Mouse (Mus musculus): ENCODE data around the gene Fam207a.

DNA sequence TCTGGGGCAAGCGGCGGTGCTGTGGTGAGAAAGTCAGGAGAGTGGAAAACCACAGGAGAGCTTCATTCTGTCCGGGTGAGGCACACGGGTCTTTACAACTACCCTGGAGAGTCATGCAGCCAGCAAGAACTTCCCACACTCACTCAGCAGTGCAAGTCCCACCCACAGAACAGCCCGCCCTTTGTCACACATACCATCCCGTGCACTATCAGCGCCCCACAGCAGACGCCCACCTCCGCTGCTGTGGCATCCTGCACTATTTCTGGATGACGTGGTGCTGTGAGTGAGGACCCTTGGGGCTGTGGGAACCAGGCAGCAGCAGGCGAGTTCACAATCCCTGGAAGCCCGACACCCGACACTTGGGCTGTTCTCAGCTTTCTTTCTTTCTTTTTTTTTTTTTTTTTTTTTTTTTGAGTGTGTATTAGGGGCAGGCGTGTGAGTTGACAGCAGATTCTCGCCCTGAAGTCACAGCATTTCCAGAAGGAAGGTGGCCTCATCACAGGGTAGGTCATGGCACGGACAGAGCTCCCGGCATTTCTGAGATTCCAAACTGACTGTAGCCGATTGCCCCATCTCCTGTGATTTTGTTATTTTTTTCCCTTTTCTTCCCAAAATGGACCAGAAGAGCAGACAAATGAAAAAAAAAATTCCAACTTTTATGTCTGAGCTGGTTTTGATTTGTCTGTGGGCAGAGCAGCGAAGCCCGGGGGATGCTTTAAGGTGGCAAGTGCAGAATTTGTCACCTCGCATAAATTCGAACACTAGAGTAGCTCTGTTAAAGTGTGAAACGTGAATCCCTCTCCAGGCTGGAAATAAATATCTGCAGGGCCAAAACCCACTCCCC, 66.0 kb downstream of the Fam207a start:
- TF ChIP-seq ZC3H11A (IDR thresholded peaks at IDR 0.05; ENCODE audit: low read depth, low read length) = no peak
- no peak for TF ChIP-seq NRF1 (IDR thresholded peaks at IDR 0.05; ENCODE audit: insufficient read depth, low read depth, low read length, poor library complexity, severe bottlenecking)
- TF ChIP-seq MAX (IDR thresholded peaks at IDR 0.05; ENCODE audit: low read length) = no peak
- TF ChIP-seq GABPA (IDR thresholded peaks at IDR 0.05; ENCODE audit: low read depth, low read length) = no peak
- no peak for TF ChIP-seq ZMIZ1 (IDR thresholded peaks at IDR 0.05; ENCODE audit: low read depth, low read length)
- no peak for TF ChIP-seq POLR2A (IDR thresholded peaks at IDR 0.05; ENCODE audit: control insufficient read depth in 1 of 2, insufficient read depth in 1 of 2, low read depth in 1 of 2, low read length in 2 of 2, poor library complexity in 1 of 2)
- no peak for TF ChIP-seq EP300 (IDR thresholded peaks at IDR 0.05; ENCODE audit: low read depth in 1 of 2, low read length in 2 of 2)
- no peak for TF ChIP-seq CTCF (IDR thresholded peaks at IDR 0.05 in 2 of 3, conservative IDR thresholded peaks at IDR 0.05 in 1 of 3; ENCODE audit: control insufficient read depth in 1 of 3, insufficient read depth in 1 of 3, low read depth in 2 of 3, low read length in 3 of 3, poor library complexity in 1 of 3, severe bottlenecking in 1 of 3)
- TF ChIP-seq MXI1 (IDR thresholded peaks at IDR 0.05; ENCODE audit: low read depth, low read length) = no peak
- TF ChIP-seq HCFC1 (IDR thresholded peaks at IDR 0.05; ENCODE audit: low read depth, low read length) = no peak
- no peak for TF ChIP-seq SMC3 (IDR thresholded peaks at IDR 0.05; ENCODE audit: low read depth, low read length)
- TF ChIP-seq GATA1 (IDR thresholded peaks at IDR 0.05; ENCODE audit: low read depth, low read length) = no peak
- TF ChIP-seq UBTF (IDR thresholded peaks at IDR 0.05; ENCODE audit: borderline replicate concordance, insufficient read depth, low read depth, low read length) = no peak

Data from MEL (cell line).